Mouse (Mus musculus): ENCODE results near the gene Ets1.

- TF ChIP-seq CTCF (IDR thresholded peaks at IDR 0.05; ENCODE audit: control insufficient read depth, insufficient read depth, insufficient replicate concordance, low read depth, low read length), result no peak
- TF ChIP-seq POLR2A (IDR thresholded peaks at IDR 0.05; ENCODE audit: control insufficient read depth, low read depth, low read length), result no peak
Observed at GRCm38 (mm10) chr9:32789306-32789705, 153.3 kb downstream of the Ets1 start.

All from testis, adult 2 months (tissue).